Mouse (Mus musculus) layer of hippocampus, postnatal 14 days (tissue): Measurements from ENCODE around the gene Cep295. TPM values are rescaled to one million over a fixed set of nuclear protein-coding genes. Genes with fewer than 3 reads are reported as not detected.
"Not testable (repeated sequence)": the region's sequence is repeated elsewhere in the genome, so short reads cannot be mapped to it uniquely, and the experiment has no call there.

Experiments used
- DNase-seq, 2 experiments: peaks; one replicate each; pipeline ENCODE4 v3.0.0; 2021 to 2022; ENCODE audit warnings: low spot score in 2 of 2, mixed read lengths in 1 of 2
- total RNA-seq, 2 experiments: library from RNA; stranded (reverse); gene quantifications; 2 replicates each; pipeline ENCODE4 v1.2.3; 2021

Cep295 gene
- total RNA-seq, 2 experiments from 2014 or later: 20.6 to 24.7 TPM

GRCm38 (mm10) chr9:15307257-15307656 lies 50.3 kb downstream of the Cep295 start:
- DNase-seq: no peak

DNA sequence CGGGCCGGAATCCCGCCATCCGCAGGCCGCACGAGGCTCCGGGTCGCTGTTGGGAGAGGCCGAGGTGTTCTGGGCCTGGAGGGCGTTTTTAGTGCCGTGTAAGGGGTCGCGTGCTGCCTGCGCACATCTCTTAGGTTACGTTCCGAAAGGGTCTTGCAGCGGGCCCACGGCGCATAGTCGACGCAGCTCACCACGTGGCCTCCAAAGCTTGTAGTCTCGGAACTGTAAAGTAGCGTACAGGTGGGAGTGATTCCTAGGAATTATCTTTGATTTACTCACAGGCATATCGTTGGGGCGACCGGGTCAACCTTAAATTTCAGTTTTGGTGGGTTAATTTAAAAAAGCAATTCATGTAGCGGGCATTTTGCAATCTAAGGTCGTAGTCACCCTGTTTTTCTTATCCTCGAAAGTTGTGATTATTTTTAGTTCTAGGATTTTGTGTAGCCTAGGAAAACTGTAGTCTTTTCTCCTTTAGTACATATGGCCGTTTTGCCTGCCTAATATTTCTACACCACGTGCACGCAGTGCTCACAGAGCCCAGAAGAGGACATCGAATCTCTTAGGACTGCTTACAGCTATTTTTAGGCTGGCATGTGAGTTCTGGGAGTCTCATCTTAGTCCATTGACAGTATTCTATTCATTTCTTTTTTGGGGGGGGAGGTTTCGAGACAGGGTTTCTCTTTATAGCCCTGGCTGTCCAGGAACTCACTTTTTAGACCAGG lies 51.0 kb downstream of the Cep295 start, which contains the start of gene 4931406C07Rik:
TSS of gene 4931406C07Rik (minus strand) at position 51 of the 722 bp plus-strand sequence.
- DNase-seq: no peak

GRCm38 (mm10) chr9:15305503-15306397 lies 51.8 kb downstream of the Cep295 start, which contains the start of gene Taf1d:
Gene Taf1d (plus strand): TSS chr9:15306214.
- peak; percentile 94 to 96 for DNase-seq

DNA sequence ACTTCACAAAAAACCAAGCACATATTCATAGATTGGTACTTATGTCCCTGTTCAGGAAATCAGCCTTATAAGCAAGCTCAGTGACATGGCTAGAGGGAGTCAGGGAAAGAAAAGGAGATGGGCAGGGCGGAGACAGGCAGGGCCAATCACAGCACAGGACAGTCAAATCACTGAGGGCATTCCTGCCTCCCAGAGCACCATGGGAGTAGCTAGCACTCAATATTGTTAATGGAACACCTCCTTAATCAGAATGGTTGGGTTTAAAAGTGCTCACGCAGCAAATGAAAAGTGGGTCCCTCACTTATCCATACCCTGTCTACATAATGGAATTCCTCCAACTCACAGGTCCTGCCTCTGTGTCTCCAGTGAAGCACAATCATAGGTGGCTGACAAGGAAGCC lies 54.7 kb downstream of the Cep295 start:
- DNase-seq: no peak

GRCm38 (mm10) chr9:15302006-15302405 lies 55.6 kb downstream of the Cep295 start:
- not testable (repeated sequence) for DNase-seq

- no peak for DNase-seq
Measured at GRCm38 (mm10) chr9:15301399-15301798, 56.2 kb downstream of the Cep295 start.

GRCm38 (mm10) chr9:15300056-15300455 lies 57.5 kb downstream of the Cep295 start:
- no peak for DNase-seq

- no peak for DNase-seq
Measured at GRCm38 (mm10) chr9:15298451-15298850, 59.1 kb downstream of the Cep295 start.

DNA sequence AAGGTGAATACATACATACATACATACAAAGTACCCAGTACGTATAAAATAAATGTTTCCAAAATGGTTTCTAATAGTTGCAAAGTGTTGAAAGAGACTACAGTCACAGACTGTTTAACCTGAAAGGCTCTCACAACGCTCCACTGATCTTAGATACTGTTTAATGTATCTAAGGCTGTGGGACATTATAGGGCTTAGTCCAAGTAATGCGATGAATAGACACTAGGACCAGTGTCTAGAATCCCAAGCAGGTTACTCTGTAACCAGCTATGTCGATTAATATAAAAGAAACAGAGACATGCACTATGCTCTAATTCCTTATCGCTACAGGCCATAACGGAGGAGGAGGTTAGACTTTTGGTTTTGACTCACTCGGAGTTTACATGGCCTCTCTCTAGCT lies 60.5 kb downstream of the Cep295 start:
- DNase-seq: no peak

GRCm38 (mm10) chr9:15289251-15289650 lies 68.3 kb downstream of the Cep295 start:
- no peak for DNase-seq

- DNase-seq: no peak
Measured at GRCm38 (mm10) chr9:15288402-15288801, 69.2 kb downstream of the Cep295 start.

GRCm38 (mm10) chr9:15287846-15288245 lies 69.7 kb downstream of the Cep295 start:
- DNase-seq: no peak

GRCm38 (mm10) chr9:15285443-15285842 lies 72.1 kb downstream of the Cep295 start:
- DNase-seq: no peak

DNA sequence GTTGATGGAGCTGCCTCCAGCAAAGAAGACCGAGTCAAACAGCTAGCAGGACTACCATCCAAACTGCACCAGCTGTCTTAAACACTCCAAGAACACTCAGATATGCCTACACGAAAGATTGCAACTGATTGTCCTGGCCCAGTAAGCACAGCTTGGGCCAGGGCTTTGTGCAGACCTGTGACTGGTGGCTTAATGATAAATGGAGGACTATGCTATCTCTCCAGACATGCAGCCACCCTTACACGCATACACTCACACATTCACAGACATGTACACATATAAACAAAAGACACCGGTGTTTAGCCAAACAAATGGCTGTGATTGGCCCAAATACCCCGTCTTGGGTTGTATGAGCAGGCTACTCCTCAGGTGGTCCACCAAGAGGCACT lies 77.1 kb downstream of the Cep295 start:
- no peak for DNase-seq

DNA sequence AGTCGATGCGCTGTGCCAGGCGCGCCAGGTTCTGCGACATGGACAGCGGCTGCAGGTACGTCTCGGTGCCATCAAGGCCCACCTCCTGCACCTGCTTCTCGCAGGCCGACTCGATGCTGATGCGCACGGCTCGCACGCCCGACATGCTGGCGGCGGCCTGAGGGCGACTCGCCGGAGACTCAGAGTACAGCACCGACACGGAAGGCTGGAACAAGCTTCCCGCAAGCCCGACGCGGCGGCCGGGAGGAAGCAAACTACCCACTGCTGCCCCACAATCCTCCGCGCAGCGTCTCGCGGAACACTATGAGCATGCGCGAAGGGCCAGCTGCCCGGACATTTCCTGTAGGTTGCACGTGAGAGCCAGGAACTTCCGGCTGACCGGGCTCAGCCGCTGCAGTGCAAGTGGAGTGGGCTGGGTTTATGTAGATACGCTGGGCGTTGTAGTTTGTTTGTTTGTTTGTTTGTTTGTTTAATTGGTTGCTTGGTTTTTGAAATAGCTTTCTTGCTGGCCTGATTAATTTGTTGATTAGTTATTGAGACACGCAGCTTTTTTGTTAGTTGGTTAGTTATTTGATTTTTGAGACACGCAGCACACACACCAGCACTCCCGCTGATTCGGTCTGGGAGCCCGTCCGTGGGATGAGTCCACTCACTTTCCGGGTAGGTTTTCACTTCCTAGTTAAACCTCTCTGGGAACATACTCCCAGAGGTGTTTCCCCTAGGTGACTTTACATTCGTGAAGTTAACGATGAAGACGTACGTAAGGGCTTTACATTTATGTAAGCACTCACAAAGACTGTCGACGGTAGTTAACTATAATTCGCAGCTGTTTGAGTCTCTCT lies 77.7 kb downstream of the Cep295 start, which contains the start of gene Med17:
TSS of gene Med17 (minus strand) at position 283 of the 842 bp plus-strand sequence.
- DNase-seq: peak; percentile 93 to 97

DNA sequence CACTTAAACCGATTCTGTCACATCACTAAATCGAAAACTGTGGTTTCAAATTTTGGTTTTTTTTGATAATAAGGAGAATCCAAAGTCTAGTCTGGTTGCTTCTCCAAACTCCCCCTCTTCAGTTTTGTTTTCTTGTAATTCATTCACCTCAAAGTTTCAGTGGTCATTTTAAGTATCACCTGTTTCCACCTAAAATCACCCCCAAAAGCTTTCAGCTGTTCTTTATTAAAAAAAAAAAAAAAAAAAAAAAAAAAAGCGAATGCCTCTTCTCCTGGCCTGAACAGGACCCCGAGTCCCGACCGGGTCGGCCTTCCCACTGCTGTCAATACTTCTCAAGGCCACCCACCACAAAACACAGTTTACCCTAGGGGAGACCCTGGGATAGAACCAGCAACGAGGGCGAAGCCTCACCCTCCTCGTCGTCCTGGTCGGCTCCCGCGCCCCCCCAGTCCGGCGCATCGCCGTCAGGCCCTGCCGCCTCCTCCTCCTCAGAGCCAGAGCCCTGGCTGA lies 78.4 kb downstream of the Cep295 start:
- no peak for DNase-seq

- DNase-seq: no peak
Measured at GRCm38 (mm10) chr9:15278343-15278742, 79.2 kb downstream of the Cep295 start.

GRCm38 (mm10) chr9:15276855-15277254 lies 80.7 kb downstream of the Cep295 start:
- no peak for DNase-seq

DNA sequence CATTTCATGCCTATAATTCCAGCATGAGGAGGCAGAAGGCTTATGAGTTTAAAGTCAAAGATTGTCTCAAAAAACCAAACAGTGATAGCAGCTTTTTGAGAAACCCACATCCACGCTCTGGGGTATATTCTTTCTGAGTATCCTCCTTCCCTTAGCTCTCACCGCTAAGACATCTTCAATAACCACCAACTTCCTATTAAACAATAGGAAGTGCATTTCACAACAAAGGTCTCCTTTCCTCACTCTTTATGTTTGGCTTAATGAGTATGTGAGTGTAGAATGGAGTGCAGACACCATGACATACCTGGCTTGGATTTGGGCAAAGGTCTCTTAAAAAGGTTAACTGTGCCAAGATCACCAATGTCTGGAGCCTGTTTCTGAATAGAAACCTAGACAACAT lies 83.6 kb downstream of the Cep295 start:
- no peak for DNase-seq
